Mouse (Mus musculus): ENCODE data around the gene Dpep2nb.
A peak's percentile ranks its signal among the peaks of the same experiment; 100 is the strongest.

Gene Dpep2nb

GRCm38 (mm10) chr8:105961101-105961500 lies 44.7 kb downstream of the Dpep2nb start:
- no peak for DNase-seq (ENCODE audit: low spot score)

- DNase-seq (ENCODE audit: low spot score) = no peak
Measured at GRCm38 (mm10) chr8:105959350-105959749, 46.4 kb downstream of the Dpep2nb start.

- DNase-seq (ENCODE audit: low spot score) = peak; percentile 73
Measured at GRCm38 (mm10) chr8:105957813-105958212, 48.0 kb downstream of the Dpep2nb start.

- DNase-seq (ENCODE audit: low spot score) = peak; percentile 56
Measured at GRCm38 (mm10) chr8:105956556-105956955, 49.2 kb downstream of the Dpep2nb start.

GRCm38 (mm10) chr8:105951057-105951659 lies 54.6 kb downstream of the Dpep2nb start:
- peak; percentile 49 for DNase-seq (ENCODE audit: low spot score)

GRCm38 (mm10) chr8:105949350-105949749 lies 56.4 kb downstream of the Dpep2nb start:
- peak; percentile 57 for DNase-seq (ENCODE audit: low spot score)
